Mouse (Mus musculus) forebrain, embryonic 14.5 days (tissue): Measurements from ENCODE around the gene Cabp4. TPM values are rescaled to one million over a fixed set of nuclear protein-coding genes. Genes with fewer than 3 reads are reported as not detected.

Experiments used
- ATAC-seq: fragments of 200-750 bp; cut with Nextera tagmentation; 2 replicates; pipeline ENCODE4 v1.8.0; 2017; ENCODE audit warnings: mild to moderate bottlenecking, moderate library complexity
- DNase-seq: peaks from one replicate; pipeline ENCODE4 v3.0.0-alpha.2; 2015; ENCODE audit warnings: low spot score
- H3K27ac ChIP-seq: fragments of 300-500 bp; sonication (generic); 2 replicates; pipeline ENCODE4 v1.5.1; 2014; ENCODE audit warnings: low read depth, mild to moderate bottlenecking, control low read depth, low read length, moderate library complexity
- H3K27me3 ChIP-seq: fragments of 300-500 bp; sonication (generic); replicated peaks from 2 replicates; pipeline ENCODE4 v1.6.1; 2014; ENCODE audit warnings: low read length, control low read depth, mixed read lengths; ENCODE audit not compliant: control insufficient read depth, insufficient read depth
- H3K36me3 ChIP-seq: fragments of 300-500 bp; sonication (generic); 2 replicates; pipeline ENCODE4 v1.6.1; 2014; ENCODE audit warnings: low read length, control low read depth; ENCODE audit not compliant: control insufficient read depth, insufficient read depth
- H3K4me1 ChIP-seq: fragments of 300-500 bp; sonication (generic); 2 replicates; pipeline ENCODE4 v1.6.1; 2014; ENCODE audit warnings: antibody characterized with exemption, low read length, control low read depth; ENCODE audit not compliant: control insufficient read depth, insufficient read depth
- H3K4me2 ChIP-seq: fragments of 300-500 bp; sonication (generic); 2 replicates; pipeline ENCODE4 v1.6.1; 2014; ENCODE audit warnings: mild to moderate bottlenecking, control low read depth, low read length
- H3K4me3 ChIP-seq: fragments of 300-500 bp; sonication (generic); 2 replicates; pipeline ENCODE4 v1.5.1; 2014; ENCODE audit warnings: low read depth, low read length, control low read depth
- H3K9ac ChIP-seq: fragments of 300-500 bp; sonication (generic); 2 replicates; pipeline ENCODE4 v1.6.1; 2014; ENCODE audit warnings: mild to moderate bottlenecking, low read length, control low read depth, moderate library complexity
- H3K9me3 ChIP-seq: fragments of 300-500 bp; sonication (generic); replicated peaks from 2 replicates; pipeline ENCODE4 v1.6.1; 2016; ENCODE audit warnings: low read length, control low read depth, mixed read lengths; ENCODE audit not compliant: control insufficient read depth
- WGBS: fragments of 180-500 bp; shearing (Covaris S2); extraction: QIAGEN DNeasy Blood & Tissue Kit; methylation state at CpG from one replicate; pipeline ENCODE4 v1.1.7; 2014; 5-methylcytosine and 5-hydroxymethylcytosine counted together
- polyA plus RNA-seq: library from polyadenylated mRNA; unstranded; fragments of >200 nt; fragmentation: Nextera tagmentation; extraction: Ambion mirVana; gene quantifications from 2 replicates; pipeline ENCODE4 v1.2.1, GENCODE M21; 2014

The Cabp4 gene
- polyA plus RNA-seq: 0.08 and 0.12 TPM in 2 replicates

DNA sequence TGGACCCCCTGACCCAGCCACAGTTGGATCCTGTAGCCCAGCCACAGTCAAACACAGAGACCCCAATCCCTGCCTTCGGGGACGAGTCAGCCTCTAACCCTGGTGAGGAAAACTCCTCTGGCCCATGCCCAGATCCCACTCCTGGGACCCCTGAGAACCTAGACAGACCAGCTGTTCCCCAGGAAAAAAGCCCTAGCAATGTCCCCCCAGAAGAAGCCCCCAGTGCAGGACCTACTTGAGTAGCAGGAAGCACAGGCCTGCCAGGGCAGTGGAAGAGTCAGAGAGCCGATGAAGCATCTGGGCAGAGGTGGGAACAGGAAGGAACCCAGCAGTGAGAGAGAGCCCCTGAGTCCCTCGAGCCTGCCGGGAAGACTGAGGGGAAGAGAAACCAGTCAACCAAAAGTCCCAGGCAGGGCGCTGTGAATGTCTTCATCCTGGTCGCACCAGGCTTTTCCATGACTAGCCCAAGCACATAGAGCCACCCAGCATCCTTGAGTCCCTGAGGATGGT lies at the start of gene Cabp4:
Gene Cabp4 (minus strand): TSS at position 275 of the 510 bp plus-strand sequence.
- Histone ChIP-seq H3K27me3 (no peaks in the 10 kb centered on the region), H3K9ac (no peak within 1 kb of the TSS), H3K4me3 (no peak within 1 kb of the TSS), H3K36me3 (no peaks in the 10 kb centered on the region), H3K4me2 (no peak within 1 kb of the TSS), H3K27ac (no peak within 1 kb of the TSS), H3K4me1 (peaks cover 3% of the 10 kb centered on the region; the same call in 1 of the 2 replicates), H3K9me3 (no peaks in the 10 kb centered on the region)
- DNase-seq: no peak
- 79% methylated on average over 7 of the region's 7 CpGs for WGBS
- ATAC-seq: no peak

- ATAC-seq: no peak
- no peak overlapping the region for H3K27ac ChIP-seq
Measured at GRCm38 (mm10) chr19:4193129-4193528, 49.3 kb upstream of the Cabp4 start.

DNA sequence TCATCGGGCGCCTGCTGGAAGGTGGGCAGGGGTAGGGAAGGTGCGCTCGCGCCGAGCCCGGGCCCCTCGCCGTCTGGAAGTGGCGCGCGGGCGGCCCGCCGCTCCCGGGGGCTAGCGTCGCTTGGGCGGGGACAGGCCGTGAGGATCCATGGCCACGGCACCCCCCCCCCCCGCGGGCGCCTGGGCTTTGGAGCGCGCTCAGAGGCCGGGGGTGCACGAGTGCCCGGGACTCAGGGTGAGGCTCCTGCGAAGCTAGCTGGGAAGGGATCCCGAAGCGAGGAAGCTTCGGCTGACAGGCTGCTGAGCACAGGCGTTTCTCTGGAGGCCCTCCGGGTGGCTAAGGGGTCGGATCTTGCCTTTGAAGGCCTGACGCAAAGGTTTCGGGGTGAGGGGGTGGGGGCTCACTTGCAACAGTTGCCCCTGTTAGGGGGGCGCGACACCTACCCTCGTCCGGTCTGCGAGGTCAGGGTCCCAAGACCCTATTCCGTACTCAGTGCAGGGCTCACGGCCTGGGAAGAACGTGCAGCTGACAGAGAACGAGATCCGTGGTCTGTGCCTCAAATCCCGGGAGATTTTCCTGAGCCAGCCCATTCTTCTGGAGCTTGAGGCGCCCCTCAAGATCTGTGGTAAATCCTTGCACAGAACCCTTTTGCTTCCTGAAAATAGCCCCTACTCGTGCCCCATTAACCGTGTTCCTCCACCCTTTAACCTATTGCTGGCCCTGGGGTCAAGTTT lies 48.6 kb upstream of the Cabp4 start:
- H3K9me3 ChIP-seq: no peaks in the 10 kb centered on the region
- under 1% methylated on average over 44 of the region's 52 CpGs for WGBS
- peak overlapping the region; percentile 92 for H3K4me2 ChIP-seq
- peak; percentile 48 for DNase-seq
- ATAC-seq: 0 out of 2 replicates have a peak, but pooled peaks have one; percentile 6
- H3K36me3 ChIP-seq: peaks cover 44% of the 10 kb centered on the region
- H3K9ac ChIP-seq: peak overlapping the region; percentile 93
- H3K27me3 ChIP-seq: no peaks in the 10 kb centered on the region
- H3K4me1 ChIP-seq: peaks cover 8% of the 10 kb centered on the region
- peak overlapping the region; percentile 86 for H3K27ac ChIP-seq
- H3K4me3 ChIP-seq: peak overlapping the region; percentile 99

More at GRCm38 (mm10) chr19:4193129-4193528, 49.3 kb upstream of the Cabp4 start:
- Histone ChIP-seq H3K9ac (peak overlapping the region; percentile 93), H3K9me3 (no peaks in the 10 kb centered on the region), H3K4me2 (peak overlapping the region; percentile 92), H3K4me1 (peaks cover 8% of the 10 kb centered on the region), H3K4me3 (peak overlapping the region; percentile 99), H3K36me3 (peaks cover 49% of the 10 kb centered on the region), H3K27me3 (no peaks in the 10 kb centered on the region)
- WGBS: 64% methylated on average over 6 of the region's 6 CpGs
- DNase-seq: no peak

GRCm38 (mm10) chr19:4191528-4192250 lies 47.9 kb upstream of the Cabp4 start, which contains the start of gene Ppp1ca:
Gene Ppp1ca, plus strand, starts transcription at chr19:4192065.
- peaks cover 8% of the 10 kb centered on the region for H3K4me1 ChIP-seq
- 6% methylated on average over 42 of the region's 47 CpGs for WGBS
- peaks cover 37% of the 10 kb centered on the region for H3K36me3 ChIP-seq
- peak; percentile 90 for ATAC-seq
- H3K27ac ChIP-seq: peak within 1 kb of the TSS; percentile 86
- peak within 1 kb of the TSS; percentile 93 for H3K9ac ChIP-seq
- H3K4me2 ChIP-seq: peak within 1 kb of the TSS; percentile 92
- no peaks in the 10 kb centered on the region for H3K27me3 ChIP-seq
- no peaks in the 10 kb centered on the region for H3K9me3 ChIP-seq
- peak; percentile 94 for DNase-seq
- H3K4me3 ChIP-seq: peak within 1 kb of the TSS; percentile 99

GRCm38 (mm10) chr19:4190831-4191334 lies 47.0 kb upstream of the Cabp4 start, which contains the start of gene Tbc1d10c:
Gene Tbc1d10c, minus strand, starts transcription at chr19:4191284.
- Histone ChIP-seq H3K36me3 (peaks cover 29% of the 10 kb centered on the region), H3K9ac (peak within 1 kb of the TSS; percentile 93), H3K27ac (peak within 1 kb of the TSS; percentile 86), H3K4me1 (peaks cover 8% of the 10 kb centered on the region), H3K4me3 (peak within 1 kb of the TSS; percentile 99), H3K9me3 (no peaks in the 10 kb centered on the region), H3K4me2 (peak within 1 kb of the TSS; percentile 92), H3K27me3 (no peaks in the 10 kb centered on the region)
- no peak for DNase-seq
- 71% methylated on average over 4 of the region's 4 CpGs for WGBS
- ATAC-seq: no peak

- H3K27ac ChIP-seq: no peak overlapping the region
- no peak overlapping the region for H3K4me3 ChIP-seq
- no peak overlapping the region for H3K9ac ChIP-seq
- ATAC-seq: no peak
- DNase-seq: no peak
- H3K4me2 ChIP-seq: no peak overlapping the region
- peaks cover 11% of the 10 kb centered on the region for H3K36me3 ChIP-seq
- peaks cover 8% of the 10 kb centered on the region for H3K4me1 ChIP-seq
- WGBS: 86% methylated on average over 12 of the region's 12 CpGs
- H3K27me3 ChIP-seq: no peaks in the 10 kb centered on the region
- H3K9me3 ChIP-seq: no peaks in the 10 kb centered on the region
Measured at GRCm38 (mm10) chr19:4189051-4189620, 45.3 kb upstream of the Cabp4 start.

DNA sequence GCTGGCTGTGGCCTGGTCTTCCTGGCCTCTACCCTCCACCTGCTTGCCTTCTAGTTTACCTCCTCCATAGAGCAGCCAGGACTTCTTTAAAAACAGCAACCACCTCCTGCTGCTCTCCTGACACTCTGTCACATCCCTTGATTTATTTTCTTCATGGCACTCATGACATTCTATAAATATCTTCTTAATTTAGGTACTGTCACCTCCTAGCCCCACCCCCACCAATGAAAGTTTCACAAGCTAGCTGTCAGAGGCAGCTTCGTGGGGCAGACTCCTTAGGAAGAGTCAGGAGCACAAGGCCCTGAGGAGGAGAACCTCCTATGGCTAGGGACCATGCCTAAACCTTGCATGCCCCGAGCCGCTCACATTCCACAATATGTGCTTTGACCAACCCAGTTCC lies 43.5 kb upstream of the Cabp4 start:
- Histone ChIP-seq H3K9ac (no peak overlapping the region), H3K27ac (no peak overlapping the region)
- 77% methylated on average over 3 of the region's 3 CpGs for WGBS

More for the DNA sequence above, 43.5 kb upstream of the Cabp4 start:
- Histone ChIP-seq H3K27me3 (no peaks in the 10 kb centered on the region), H3K36me3 (no peaks in the 10 kb centered on the region), H3K4me2 (no peak overlapping the region), H3K9me3 (no peaks in the 10 kb centered on the region), H3K4me1 (no peaks in the 10 kb centered on the region), H3K4me3 (no peak overlapping the region)
- ATAC-seq (no peak), DNase-seq (no peak)
